Mouse (Mus musculus): ENCODE results near the gene Fto.
A peak's percentile ranks its signal among the peaks of the same experiment; 100 is the strongest.

The Fto gene

GRCm38 (mm10) chr8:91496000-91496399 is 182.7 kb downstream of the Fto start:
- DNase-seq (ENCODE audit: extremely low spot score, low spot score), result no peak

GRCm38 (mm10) chr8:91496936-91497335 is 183.6 kb downstream of the Fto start:
- DNase-seq (ENCODE audit: extremely low spot score, low spot score), result no peak

- DNase-seq (ENCODE audit: extremely low spot score, low spot score), result no peak
Observed at GRCm38 (mm10) chr8:91498611-91499010, 185.3 kb downstream of the Fto start.

- no peak for DNase-seq (ENCODE audit: extremely low spot score, low spot score)
Observed at GRCm38 (mm10) chr8:91499303-91499702, 186.0 kb downstream of the Fto start.

- no peak for DNase-seq (ENCODE audit: extremely low spot score, low spot score)
Observed at GRCm38 (mm10) chr8:91501960-91502600, 188.8 kb downstream of the Fto start.

GRCm38 (mm10) chr8:91502791-91503190 is 189.5 kb downstream of the Fto start:
- DNase-seq (ENCODE audit: extremely low spot score, low spot score), result no peak

GRCm38 (mm10) chr8:91504360-91504759 is 191.0 kb downstream of the Fto start:
- DNase-seq (ENCODE audit: extremely low spot score, low spot score), result no peak

GRCm38 (mm10) chr8:91504891-91505290 is 191.6 kb downstream of the Fto start:
- no peak for DNase-seq (ENCODE audit: extremely low spot score, low spot score)

GRCm38 (mm10) chr8:91505411-91505954 is 192.2 kb downstream of the Fto start:
- DNase-seq (ENCODE audit: extremely low spot score, low spot score), result no peak

GRCm38 (mm10) chr8:91505997-91506672 is 192.8 kb downstream of the Fto start:
- no peak for DNase-seq (ENCODE audit: extremely low spot score, low spot score)

GRCm38 (mm10) chr8:91506682-91507257 is 193.4 kb downstream of the Fto start:
- no peak for DNase-seq (ENCODE audit: extremely low spot score, low spot score)

- DNase-seq (ENCODE audit: extremely low spot score, low spot score), result no peak
Observed at GRCm38 (mm10) chr8:91507681-91508097, 194.4 kb downstream of the Fto start.

- DNase-seq (ENCODE audit: extremely low spot score, low spot score), result no peak
Observed at GRCm38 (mm10) chr8:91508284-91508683, 195.0 kb downstream of the Fto start.

GRCm38 (mm10) chr8:91509206-91509899 is 196.0 kb downstream of the Fto start:
- DNase-seq (ENCODE audit: extremely low spot score, low spot score), result no peak

GRCm38 (mm10) chr8:91509900-91510260 is 196.6 kb downstream of the Fto start:
- no peak for DNase-seq (ENCODE audit: extremely low spot score, low spot score)

GRCm38 (mm10) chr8:91510716-91511115 is 197.4 kb downstream of the Fto start:
- no peak for DNase-seq (ENCODE audit: extremely low spot score, low spot score)

- DNase-seq (ENCODE audit: extremely low spot score, low spot score), result no peak
Observed at GRCm38 (mm10) chr8:91511943-91512342, 198.6 kb downstream of the Fto start.

- DNase-seq (ENCODE audit: extremely low spot score, low spot score), result peak; percentile 58
Observed at GRCm38 (mm10) chr8:91514752-91515478, 201.6 kb downstream of the Fto start.

- no peak for DNase-seq (ENCODE audit: extremely low spot score, low spot score)
Observed at GRCm38 (mm10) chr8:91516422-91516821, 203.1 kb downstream of the Fto start.

GRCm38 (mm10) chr8:91518085-91518484 is 204.8 kb downstream of the Fto start:
- DNase-seq (ENCODE audit: extremely low spot score, low spot score), result peak; percentile 27

GRCm38 (mm10) chr8:91522201-91522600 is 208.9 kb downstream of the Fto start:
- DNase-seq (ENCODE audit: extremely low spot score, low spot score), result no peak
